Mouse (Mus musculus): ENCODE measurements at regions not wholly inside any gene's neighbourhood (a gene's known extent, or its start where the extent isn't known, plus 50 kb on each side); places are given as distances from the start of the nearest gene placed in this dataset.

- DNase-seq, result no peak
Observed at GRCm38 (mm10) chr12:90664436-90664835, 73.8 kb downstream of the Dio2 start.

DNA sequence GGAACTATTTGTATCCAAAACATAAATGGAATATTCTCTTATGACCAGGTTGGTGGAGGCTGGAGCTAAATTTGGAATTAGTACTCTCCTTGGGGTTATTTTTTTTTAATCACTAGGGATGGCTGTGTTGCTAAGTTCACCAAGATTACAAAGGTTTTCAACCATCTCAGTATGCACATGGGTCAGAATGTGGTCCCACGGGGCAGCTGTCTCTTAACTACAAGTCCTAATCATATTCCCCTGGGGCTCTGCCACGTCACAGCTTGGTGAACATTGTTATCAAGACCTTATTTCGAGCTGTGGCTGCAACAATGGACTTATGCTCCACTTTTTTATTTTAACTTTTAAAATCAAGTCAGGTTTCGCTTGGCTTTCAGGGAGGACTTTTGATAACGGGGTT, 92.8 kb downstream of the Dio2 start:
- DNase-seq, result no peak

- DNase-seq, result no peak
Observed at GRCm38 (mm10) chr12:90643891-90644290, 94.3 kb downstream of the Dio2 start.

DNA sequence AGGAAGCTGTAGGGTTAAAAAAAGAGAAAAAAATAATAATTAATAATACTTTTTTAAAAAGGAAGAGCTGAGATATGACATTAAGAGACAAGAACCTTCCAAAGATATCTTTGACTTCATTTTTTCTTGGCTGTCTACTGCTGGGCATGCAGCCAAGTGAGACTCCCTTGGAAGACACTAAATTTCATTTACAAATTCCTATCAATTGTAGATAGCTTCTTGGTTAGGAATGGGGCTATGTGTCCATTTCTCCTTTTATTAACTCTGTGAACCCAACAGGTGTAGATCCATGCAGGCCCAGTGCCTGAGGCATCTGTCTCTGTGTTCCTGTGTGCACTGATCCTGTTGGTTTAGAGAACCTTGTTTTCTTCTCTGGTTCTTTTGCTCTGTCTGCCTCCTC, 113.4 kb downstream of the Dio2 start:
- DNase-seq, result peak; percentile 21

- peak; percentile 54 for DNase-seq
Observed at GRCm38 (mm10) chr12:90623426-90623825, 114.8 kb downstream of the Dio2 start.

- no peak for DNase-seq
Observed at GRCm38 (mm10) chr12:90608810-90609209, 129.4 kb downstream of the Dio2 start.

DNA sequence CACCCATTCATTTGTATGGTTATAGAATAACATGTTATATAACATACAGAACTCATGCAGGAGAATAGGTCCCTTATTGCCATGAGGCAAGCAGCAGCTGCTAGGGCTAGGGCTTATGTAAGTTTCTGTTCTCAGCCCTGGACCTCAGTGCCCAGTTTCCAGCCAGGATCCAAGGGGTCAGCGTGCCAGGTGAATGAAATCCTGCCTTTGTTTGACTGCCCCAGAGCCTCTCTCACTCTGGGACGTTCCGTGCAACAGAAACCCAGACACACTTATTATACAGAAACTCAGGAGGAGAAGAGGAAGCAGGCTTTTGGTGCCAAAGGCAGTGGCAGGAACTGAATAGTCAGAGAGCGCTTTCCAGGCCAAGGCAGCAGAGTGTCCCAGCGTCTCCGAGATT, 130.3 kb downstream of the Dio2 start:
- DNase-seq, result peak; percentile 76

GRCm38 (mm10) chr12:90580006-90580405, 158.2 kb downstream of the Dio2 start:
- DNase-seq, result no peak

DNA sequence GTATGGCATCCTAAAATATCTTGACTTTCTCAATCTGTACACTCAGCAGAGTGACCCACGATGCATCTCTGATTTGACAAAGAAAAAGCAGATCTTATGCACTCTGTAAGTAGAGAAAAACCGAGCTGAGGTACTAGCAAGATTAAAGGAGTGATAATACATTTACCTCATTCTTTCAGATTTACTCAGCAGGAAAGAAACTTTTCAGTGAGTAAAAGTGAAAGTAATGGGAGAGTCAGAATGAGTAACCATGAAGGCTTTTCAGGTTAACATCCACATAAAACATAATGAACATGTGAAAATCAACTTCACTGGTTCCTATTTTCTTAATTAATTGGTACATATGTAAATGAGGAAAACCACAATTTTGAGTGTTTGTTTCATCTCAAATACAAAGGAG, 162.1 kb downstream of the Dio2 start:
- DNase-seq, result no peak

DNA sequence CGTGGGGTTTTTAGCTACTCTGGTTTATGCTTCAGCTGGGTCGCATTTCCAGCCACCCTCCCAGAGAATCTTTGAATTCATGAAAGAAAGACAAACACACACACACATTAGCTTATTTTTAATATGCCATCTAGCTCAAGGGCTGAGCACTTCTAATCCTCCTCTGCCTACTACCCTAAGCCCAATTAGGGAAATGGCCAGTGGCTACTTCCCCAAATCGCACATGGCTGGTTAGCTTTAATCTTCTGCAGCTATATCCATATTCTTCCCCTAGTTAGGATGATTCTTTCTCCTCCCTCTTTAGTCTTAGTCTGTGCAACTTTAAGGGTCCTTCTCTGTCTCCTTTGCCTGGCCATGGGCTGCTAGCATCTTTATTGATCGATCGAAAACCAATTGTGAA, 166.3 kb downstream of the Dio2 start:
- DNase-seq, result no peak

DNA sequence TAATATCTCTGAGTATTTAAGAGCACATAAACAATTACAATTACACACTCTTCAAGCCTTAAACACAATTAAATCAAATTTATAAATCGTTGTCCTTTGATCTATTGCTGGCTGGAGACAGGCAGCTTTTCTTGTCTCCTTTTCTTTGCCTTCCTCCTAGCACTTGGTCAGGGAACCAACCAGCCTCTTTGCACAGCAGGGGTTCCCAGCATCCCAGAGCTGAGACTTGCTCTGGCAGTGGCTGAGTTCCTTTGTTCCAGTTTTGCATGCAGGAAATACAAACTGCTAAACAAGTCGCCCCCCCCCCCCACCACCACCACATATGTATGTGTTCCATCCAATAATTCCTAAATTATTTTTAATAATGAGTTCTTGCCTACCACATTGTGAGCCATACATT, 166.7 kb downstream of the Dio2 start:
- peak; percentile 42 for DNase-seq

DNA sequence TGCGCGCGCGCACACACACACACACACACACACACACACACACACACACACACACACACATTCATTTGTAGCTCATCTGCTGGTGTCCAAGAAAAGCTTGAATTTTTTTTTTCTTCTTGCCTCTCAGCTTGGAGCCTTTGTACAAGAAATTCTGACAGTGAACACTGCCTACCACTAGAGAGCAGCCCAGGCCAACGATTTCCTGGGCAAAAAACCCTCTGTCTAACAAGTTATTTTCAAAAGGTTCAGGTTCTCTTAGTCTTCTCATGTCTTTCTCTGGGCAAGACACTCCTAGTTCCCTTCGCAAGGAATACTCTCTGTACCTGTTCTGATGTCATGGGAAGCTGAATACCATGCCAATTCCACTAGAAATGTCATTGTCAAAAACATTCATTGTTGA, 171.9 kb downstream of the Dio2 start:
- DNase-seq, result peak; percentile 56

- DNase-seq, result peak; percentile 60
Observed at GRCm38 (mm10) chr12:90565051-90565450, 173.2 kb downstream of the Dio2 start.

- peak; percentile 29 for DNase-seq
Observed at GRCm38 (mm10) chr12:90564594-90564993, 173.6 kb downstream of the Dio2 start.

GRCm38 (mm10) chr12:90542361-90542760, 195.9 kb downstream of the Dio2 start:
- DNase-seq, result no peak
